Mouse (Mus musculus): ENCODE results near the gene Hecw2.

Gene Hecw2

GRCm38 (mm10) chr1:54194954-54195305 lies at the start of gene Hecw2:
Hecw2 (minus strand) TSS chr1:54195168.
- DNase-seq (ENCODE audit: low spot score in 2 of 2), result peak in 1 of 2 experiments; percentile 15

GRCm38 (mm10) chr1:54242722-54243121 lies 47.8 kb upstream of the Hecw2 start:
- no peak for DNase-seq (ENCODE audit: low spot score in 2 of 2)

GRCm38 (mm10) chr1:54220273-54220672 lies 25.3 kb upstream of the Hecw2 start:
- DNase-seq (ENCODE audit: low spot score in 2 of 2), result no peak

- peak; percentile 3 to 46 for DNase-seq (ENCODE audit: low spot score in 2 of 2)
Observed at GRCm38 (mm10) chr1:54194183-54194953, 600 bp downstream of the Hecw2 start.

- no peak for DNase-seq (ENCODE audit: low spot score in 2 of 2)
Observed at GRCm38 (mm10) chr1:54193191-54193770, 1.7 kb downstream of the Hecw2 start.

- no peak for DNase-seq (ENCODE audit: low spot score in 2 of 2)
Observed at GRCm38 (mm10) chr1:54187579-54187978, 7.4 kb downstream of the Hecw2 start.

- DNase-seq (ENCODE audit: low spot score in 2 of 2), result no peak
Observed at GRCm38 (mm10) chr1:54186347-54186746, 8.6 kb downstream of the Hecw2 start.

- no peak for DNase-seq (ENCODE audit: low spot score in 2 of 2)
Observed at GRCm38 (mm10) chr1:54180663-54181062, 14.3 kb downstream of the Hecw2 start.

GRCm38 (mm10) chr1:54179179-54179578 lies 15.8 kb downstream of the Hecw2 start:
- DNase-seq (ENCODE audit: low spot score in 2 of 2), result no peak

GRCm38 (mm10) chr1:54176592-54176991 lies 18.4 kb downstream of the Hecw2 start:
- DNase-seq (ENCODE audit: low spot score in 2 of 2), result no peak

- DNase-seq (ENCODE audit: low spot score in 2 of 2), result no peak
Observed at GRCm38 (mm10) chr1:54168014-54168413, 27.0 kb downstream of the Hecw2 start.

GRCm38 (mm10) chr1:54159531-54159930 lies 35.4 kb downstream of the Hecw2 start:
- no peak for DNase-seq (ENCODE audit: low spot score in 2 of 2)

- no peak for DNase-seq (ENCODE audit: low spot score in 2 of 2)
Observed at GRCm38 (mm10) chr1:54153216-54153786, 41.7 kb downstream of the Hecw2 start.

GRCm38 (mm10) chr1:54145106-54145505 lies 49.9 kb downstream of the Hecw2 start:
- no peak for DNase-seq (ENCODE audit: low spot score in 2 of 2)

GRCm38 (mm10) chr1:54133802-54134436 lies 61.0 kb downstream of the Hecw2 start:
- no peak for DNase-seq (ENCODE audit: low spot score in 2 of 2)

GRCm38 (mm10) chr1:54128714-54129431 lies 66.1 kb downstream of the Hecw2 start:
- DNase-seq (ENCODE audit: low spot score in 2 of 2), result no peak

GRCm38 (mm10) chr1:54126991-54127742 lies 67.8 kb downstream of the Hecw2 start:
- DNase-seq (ENCODE audit: low spot score in 2 of 2), result no peak

- DNase-seq (ENCODE audit: low spot score in 2 of 2), result no peak
Observed at GRCm38 (mm10) chr1:54122551-54122950, 72.4 kb downstream of the Hecw2 start.

GRCm38 (mm10) chr1:54121071-54121730 lies 73.8 kb downstream of the Hecw2 start:
- DNase-seq (ENCODE audit: low spot score in 2 of 2), result no peak

- no peak for DNase-seq (ENCODE audit: low spot score in 2 of 2)
Observed at GRCm38 (mm10) chr1:54119638-54120320, 75.2 kb downstream of the Hecw2 start.

Data from urinary bladder, adult 18-20 months (tissue).